Mouse (Mus musculus): ENCODE measurements around the gene Nipal1.

Gene Nipal1

GRCm38 (mm10) chr5:72665281-72665680 is 17.7 kb downstream of the Nipal1 start:
- peak; percentile 36 for DNase-seq (ENCODE audit: low spot score)

DNA sequence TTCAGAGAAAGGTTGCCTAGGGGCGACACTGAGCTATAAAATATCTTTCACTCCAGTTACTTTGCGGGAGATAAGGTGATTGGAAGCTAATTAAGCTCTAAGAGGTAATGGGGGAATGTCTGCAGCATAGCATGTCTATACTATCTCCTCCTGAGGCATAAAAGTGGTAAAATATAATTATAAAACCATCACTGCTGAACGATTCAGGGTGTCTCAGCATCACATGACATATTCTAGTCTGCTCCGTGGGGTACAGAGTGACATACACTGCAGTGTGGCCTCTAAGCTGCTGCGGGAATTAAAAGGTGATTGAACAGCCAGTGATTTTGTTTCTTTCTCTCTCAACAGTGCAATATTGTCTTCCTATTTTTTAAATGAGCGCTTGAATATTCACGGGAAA is 18.8 kb downstream of the Nipal1 start:
- DNase-seq (ENCODE audit: low spot score), result no peak

DNA sequence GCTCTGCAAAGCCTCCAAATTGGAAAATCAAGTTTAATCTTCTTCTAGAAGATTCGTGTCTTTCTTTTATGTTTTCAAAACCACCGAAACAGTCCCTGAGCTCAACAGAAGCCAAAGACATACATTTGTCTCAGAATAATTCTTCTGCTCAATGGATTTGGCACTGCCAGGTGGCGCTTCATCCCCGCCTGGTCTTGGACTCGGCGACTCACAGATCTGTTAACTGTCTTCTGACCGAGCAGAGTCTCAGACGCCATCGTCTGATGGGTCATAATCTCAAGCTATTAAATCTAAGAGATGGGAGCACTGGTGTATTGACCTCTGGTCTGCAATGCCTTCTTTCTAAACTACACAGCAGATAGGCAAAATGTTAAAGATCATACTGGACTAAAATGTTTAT is 20.8 kb downstream of the Nipal1 start:
- DNase-seq (ENCODE audit: low spot score), result no peak

GRCm38 (mm10) chr5:72671017-72671699 is 23.6 kb downstream of the Nipal1 start:
- DNase-seq (ENCODE audit: low spot score), result no peak

- DNase-seq (ENCODE audit: low spot score), result no peak
These were observed 27.5 kb downstream of the Nipal1 start for GRCm38 (mm10) chr5:72674994-72675542.

GRCm38 (mm10) chr5:72681451-72681850 is 33.9 kb downstream of the Nipal1 start:
- DNase-seq (ENCODE audit: low spot score), result no peak

- DNase-seq (ENCODE audit: low spot score), result no peak
These were observed 42.0 kb downstream of the Nipal1 start for GRCm38 (mm10) chr5:72689556-72689955.

DNA sequence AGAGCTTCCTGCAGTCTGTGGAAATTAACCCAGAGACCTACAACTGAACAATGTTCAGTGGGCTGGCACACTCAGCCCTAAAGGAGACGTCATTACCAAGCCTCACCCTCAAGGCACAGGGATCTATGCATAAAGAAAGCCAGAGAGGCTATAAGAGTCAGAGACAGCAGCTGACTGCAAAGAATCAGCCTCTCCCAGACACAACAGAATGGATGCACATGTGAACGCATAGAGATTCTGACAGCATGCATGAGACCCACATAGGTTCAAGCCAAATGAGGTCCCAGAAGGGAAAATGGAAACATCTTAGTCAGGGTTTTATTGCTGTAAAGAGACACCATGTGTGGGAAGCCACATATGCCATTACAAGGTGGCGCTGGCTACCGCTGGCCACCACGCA is 42.9 kb downstream of the Nipal1 start:
- no peak for DNase-seq (ENCODE audit: low spot score)

DNA sequence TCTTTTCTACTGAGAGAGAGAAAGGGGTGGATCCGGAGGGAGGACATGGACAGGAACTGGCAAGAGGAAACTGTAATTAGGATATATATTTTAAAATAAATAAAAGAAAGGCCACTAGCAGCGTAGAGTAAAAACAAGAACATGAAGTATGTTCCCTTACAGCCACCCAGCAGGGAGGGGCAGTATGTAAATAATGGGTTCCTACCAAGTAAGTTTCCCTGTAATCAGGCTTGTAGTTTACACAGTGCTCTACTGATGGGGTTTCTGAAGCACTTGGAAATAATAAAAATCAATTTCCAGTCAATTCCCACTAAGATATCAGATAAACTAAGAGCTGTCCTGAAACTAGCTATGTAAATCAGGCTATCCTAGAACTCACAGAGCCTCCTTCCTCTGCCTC is 47.1 kb downstream of the Nipal1 start:
- DNase-seq (ENCODE audit: low spot score), result no peak

GRCm38 (mm10) chr5:72696491-72696890 is 48.9 kb downstream of the Nipal1 start:
- DNase-seq (ENCODE audit: low spot score), result no peak

DNA sequence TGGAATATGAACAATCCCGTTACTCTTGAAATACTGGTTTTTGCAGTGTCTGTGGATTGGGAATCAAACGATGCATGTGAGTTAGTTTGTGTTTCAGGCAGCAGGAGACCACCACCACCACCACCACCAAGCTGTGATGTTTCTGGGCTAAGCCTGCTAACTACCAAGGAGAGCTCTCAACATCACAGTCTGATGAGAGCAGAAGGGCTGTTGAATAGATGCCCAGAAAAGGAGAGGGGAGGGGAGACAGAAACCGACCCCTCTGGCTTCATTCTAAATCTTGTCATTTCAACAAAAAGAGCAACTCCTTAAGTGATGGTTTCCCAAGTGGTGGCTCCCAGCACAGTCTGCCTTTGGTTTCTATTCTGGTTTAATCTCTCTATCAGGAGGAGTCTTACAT is 50.7 kb downstream of the Nipal1 start:
- DNase-seq (ENCODE audit: low spot score), result no peak

- DNase-seq (ENCODE audit: low spot score), result no peak
These were observed 51.4 kb downstream of the Nipal1 start for GRCm38 (mm10) chr5:72698818-72699499.

GRCm38 (mm10) chr5:72699500-72699818 is 51.9 kb downstream of the Nipal1 start:
- no peak for DNase-seq (ENCODE audit: low spot score)

- no peak for DNase-seq (ENCODE audit: low spot score)
These were observed 54.6 kb downstream of the Nipal1 start for GRCm38 (mm10) chr5:72702202-72702601.

DNA sequence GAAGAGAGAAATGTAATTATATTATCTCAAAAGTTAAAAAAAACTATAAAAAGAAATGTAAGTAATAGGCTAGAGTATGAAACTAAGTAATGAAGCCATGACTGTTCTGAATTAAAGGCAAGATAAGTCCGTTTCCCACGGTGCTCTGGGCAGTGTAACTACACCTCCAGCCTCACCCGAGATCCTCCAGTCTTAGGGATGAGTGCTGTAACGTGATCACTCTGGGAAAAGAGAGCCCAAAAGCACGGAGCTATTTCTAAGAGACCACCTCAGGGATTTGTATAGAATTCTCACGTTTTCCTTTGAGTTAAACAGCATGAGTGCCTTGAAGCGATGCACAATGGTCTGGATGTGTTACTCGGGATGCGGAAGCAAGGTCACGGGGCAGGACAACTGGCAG is 58.5 kb downstream of the Nipal1 start:
- no peak for DNase-seq (ENCODE audit: low spot score)

DNA sequence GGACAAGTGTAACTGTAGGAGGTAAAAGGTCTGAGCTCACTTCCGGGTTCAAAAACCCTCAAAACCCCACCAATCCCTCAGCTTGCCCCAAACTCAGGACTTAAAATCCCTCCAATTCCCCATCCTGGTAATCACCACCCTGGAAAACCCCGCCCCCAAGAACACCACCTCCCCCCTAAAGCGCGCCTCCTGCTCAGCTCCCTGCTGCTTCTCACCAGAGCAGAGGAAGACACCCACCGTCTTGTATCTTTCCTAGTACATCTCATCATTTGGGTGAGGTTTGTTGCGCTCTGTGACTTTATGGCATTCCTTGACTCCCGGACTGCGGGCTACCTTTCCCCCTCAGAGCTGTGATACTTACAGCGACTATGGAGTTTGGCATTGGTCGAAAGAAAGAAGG is 59.1 kb downstream of the Nipal1 start:
- no peak for DNase-seq (ENCODE audit: low spot score)

DNA sequence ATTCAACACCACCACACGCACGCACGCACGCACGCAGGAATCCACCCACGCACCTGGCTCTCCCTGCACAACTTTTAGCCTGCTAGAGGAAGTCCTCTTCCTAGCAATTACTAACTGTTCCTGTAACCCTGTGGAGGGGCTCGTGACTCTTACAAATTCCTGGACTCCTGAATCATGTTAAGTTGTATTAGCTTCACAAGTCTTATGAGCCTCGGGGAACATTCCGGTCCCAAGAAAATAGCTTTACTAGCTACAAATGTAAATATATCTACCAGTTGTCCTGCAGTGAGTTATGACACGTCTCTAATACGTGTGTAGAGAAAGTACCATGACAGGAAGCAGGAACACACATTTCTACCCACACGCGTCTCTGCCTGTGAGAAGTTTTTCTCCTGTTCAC is 61.9 kb downstream of the Nipal1 start:
- DNase-seq (ENCODE audit: low spot score), result no peak

DNA sequence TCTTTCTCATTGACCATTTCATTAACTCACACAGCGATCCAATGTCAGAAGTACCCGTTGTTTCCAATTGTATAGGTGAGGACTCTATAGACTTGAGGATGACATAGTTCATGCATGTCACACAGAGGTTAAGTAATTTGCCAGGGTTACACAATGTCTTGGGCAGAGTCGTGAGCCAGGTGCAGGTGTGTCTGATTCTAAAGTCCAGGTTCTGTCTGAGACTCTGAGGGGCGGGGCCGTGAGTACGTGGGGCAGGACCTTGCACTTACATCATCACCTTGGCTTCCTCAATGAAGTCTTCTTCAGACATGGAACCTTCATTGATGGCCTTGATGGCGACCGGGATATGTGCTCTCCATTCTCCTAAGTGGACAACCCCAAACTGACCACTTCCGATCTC is 62.4 kb downstream of the Nipal1 start:
- DNase-seq (ENCODE audit: low spot score), result no peak

GRCm38 (mm10) chr5:72710572-72711278 is 63.1 kb downstream of the Nipal1 start:
- peak; percentile 44 for DNase-seq (ENCODE audit: low spot score)

DNA sequence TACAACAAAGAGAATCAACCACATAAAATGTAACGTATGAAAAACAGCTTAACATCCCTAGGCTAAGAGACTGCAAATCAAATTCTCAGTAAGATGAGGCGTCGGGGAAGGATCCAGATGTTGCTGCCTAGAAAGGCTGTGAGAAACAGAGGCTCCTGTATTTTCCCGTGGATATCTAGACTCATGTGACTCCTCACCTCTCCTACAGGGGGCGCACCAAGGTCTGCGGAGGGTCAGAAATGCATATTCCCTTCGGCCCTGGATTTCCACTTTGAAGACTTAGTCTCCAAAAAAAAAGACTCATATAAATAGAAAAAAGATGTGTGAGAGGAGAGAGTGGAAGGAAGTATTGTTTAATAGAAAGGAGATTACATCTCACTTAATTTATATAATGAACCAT is 73.0 kb downstream of the Nipal1 start:
- no peak for DNase-seq (ENCODE audit: low spot score)

All from ovary, postnatal 36 days (tissue).